Mouse (Mus musculus) gastrocnemius, adult 8-10 months (tissue): ENCODE measurements around the gene Map3k20. TPM values are rescaled to one million over a fixed set of nuclear protein-coding genes. Genes with fewer than 3 reads are reported as not detected.

Source experiments
- DNase-seq, 2 experiments: peaks; one replicate each; pipeline ENCODE4 v3.0.0; 2022; ENCODE audit warnings: low spot score in 2 of 2
- total RNA-seq, 4 experiments: library from RNA; stranded (reverse); gene quantifications; 2 replicates each; pipeline ENCODE4 v1.2.4; 2022

Gene Map3k20
- total RNA-seq, 4 experiments from 2014 or later: 348 to 422 (median 393) TPM

DNA sequence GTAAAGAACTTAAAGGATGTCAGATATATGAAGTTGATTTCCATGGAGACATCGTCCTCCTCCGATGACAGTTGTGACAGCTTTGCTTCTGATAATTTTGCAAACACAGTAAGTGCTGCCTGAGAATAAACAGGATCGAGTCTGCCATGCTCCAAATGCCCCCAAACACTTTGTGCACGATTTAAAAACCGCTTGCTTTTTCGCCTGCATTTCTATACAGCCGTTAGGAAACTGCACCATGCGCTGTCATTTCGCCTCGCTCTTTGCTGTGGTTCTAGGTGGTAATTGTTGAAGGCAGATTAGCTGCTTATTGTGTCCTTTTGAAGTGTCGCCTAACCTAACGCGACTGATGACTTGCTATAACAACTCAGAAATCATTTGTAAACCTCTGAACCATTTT is 193.5 kb downstream of the Map3k20 start:
- no peak for DNase-seq

DNA sequence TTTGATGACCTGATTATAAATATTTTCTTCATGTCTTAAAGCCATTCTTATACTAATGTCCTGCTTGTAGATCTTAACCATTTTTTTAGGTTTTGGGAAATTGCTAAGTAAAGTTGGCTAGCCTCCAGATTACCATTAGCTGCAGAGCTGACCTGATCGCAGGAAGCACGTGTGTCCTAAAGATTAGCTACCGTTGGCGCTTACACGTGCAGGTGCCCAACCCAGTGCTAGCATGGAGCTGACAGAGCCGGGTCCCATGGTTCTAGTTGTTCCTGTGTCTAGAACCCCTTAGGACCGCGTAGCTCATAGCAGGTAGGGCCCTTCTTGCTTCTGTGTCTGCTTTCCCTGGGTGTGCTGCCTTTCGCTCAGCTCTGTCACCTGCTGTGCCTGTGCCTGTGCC is 194.4 kb downstream of the Map3k20 start:
- no peak for DNase-seq

DNA sequence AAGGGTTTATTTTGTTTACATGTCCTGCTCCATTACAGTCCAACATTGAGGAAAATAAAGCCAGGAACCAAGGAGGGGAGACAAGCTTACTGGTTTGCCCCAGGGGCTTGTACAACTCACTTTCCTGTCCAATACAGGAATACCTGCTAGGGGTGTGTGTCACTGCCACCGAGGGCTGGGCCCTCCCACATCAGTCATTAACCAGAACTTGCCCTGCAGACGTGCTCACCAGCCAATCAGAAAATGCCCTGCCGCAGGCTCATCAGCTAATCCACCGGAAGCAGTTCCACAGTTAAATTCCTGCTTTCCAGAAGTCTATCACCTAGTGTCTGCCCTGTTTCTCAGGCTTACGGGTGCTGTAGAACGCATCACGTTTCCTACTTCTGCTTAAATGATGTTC is 206.2 kb downstream of the Map3k20 start:
- DNase-seq: no peak

Other genes with a start within 250 kb of the Map3k20 start
- under 1 TPM in 3 of 4 experiments, not detected in 1; 0.19 to 0.43 (median 0.39) TPM for gene Cdca7, start 190.5 kb downstream of the Map3k20 start, total RNA-seq